Mouse (Mus musculus) granulocyte monocyte progenitor cell, adult 5-6 weeks (primary cell): ENCODE results near the gene Fcf1. TPM values are rescaled to one million over a fixed set of nuclear protein-coding genes. Genes with fewer than 3 reads are reported as not detected.

Experiments used
- ATAC-seq: replicated peaks from 2 replicates; pipeline ENCODE4 v1.8.0; 2016; ENCODE audit warnings: mild to moderate bottlenecking, moderate TSS enrichment, inconsistent platforms; ENCODE audit not compliant: poor library complexity, severe bottlenecking
- total RNA-seq, 2 experiments: library from RNA; stranded (forward) in 1 of 2; stranded (reverse) in 1 of 2; fragments of 200-712, 200-1000 nt in 1 of 2; fragments of >200 nt in 1 of 2; fragmentation: Nextera tagmentation in 1 of 2; gene quantifications; 2 replicates each; pipeline ENCODE4 v1.2.3; 2014 to 2017

The Fcf1 gene
- total RNA-seq (2014; fragmentation: Nextera tagmentation), result 131 and 137 TPM in 2 replicates
- 120 and 140 TPM in 2 replicates for total RNA-seq (2017)

DNA sequence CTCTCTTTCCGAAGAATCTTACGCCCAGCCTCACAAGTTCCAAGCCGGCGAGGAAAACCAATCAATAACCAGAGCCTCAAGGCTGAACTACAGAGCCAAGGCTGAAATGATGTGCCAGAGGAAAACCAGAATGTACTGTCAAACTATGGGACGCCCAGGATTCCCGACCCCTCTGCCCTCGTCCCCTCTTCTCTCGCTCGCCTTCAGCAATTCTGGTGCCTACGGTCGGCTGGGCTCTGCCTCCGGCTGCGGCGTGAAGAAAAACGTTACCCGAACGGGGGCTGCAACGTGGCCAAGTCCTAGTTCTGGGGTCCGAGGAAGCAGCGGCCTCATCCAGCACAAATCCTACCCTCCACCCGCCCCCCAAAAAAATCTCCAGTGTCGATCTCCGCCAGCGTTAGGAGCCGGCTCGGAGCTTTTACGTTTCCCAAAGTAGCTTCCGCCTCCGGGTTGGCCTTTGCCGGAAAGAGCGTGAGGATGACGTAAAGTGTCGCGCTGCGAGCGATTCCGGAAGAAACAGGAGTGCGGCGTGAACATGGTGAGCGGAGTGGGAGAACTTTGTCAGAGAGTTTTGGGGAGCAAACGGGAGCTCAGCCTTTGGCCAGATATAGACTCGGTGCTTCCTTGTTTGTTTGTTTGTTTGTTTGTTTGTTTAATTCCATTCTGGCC, at the start of gene Fcf1, which contains the start of gene Arel1:
Fcf1 (plus strand) TSS at position 470 of the 669 bp plus-strand sequence.
Arel1 (minus strand) TSS at position 473 of the 669 bp plus-strand sequence.
- ATAC-seq, result peak; percentile 84

DNA sequence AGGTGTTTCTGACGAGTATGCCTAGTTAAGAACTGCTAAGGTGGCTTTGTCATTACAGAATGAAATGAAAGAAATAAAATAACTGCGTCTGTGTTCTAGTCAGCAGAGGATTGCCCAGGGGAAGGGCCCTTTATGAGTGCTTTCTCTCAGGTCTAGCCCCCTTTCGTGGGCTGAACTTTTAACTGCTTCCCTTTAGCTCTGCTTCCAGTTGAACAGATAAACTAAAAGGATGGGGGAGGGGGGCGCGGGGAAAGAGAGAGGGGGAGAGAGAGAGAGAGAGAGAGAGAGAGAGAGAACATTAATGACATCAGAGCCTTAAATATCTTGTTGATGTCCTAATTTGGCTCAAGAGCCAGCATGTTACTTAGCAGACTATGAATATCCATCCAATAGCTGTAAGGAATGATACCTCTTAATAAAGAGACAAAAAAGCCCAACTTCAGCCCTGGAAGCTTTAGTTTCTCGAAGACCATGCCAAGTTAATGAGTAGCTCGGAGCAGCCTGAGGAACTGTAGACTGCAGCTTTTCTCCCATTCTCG, 48.7 kb upstream of the Fcf1 start:
- ATAC-seq, result no peak

DNA sequence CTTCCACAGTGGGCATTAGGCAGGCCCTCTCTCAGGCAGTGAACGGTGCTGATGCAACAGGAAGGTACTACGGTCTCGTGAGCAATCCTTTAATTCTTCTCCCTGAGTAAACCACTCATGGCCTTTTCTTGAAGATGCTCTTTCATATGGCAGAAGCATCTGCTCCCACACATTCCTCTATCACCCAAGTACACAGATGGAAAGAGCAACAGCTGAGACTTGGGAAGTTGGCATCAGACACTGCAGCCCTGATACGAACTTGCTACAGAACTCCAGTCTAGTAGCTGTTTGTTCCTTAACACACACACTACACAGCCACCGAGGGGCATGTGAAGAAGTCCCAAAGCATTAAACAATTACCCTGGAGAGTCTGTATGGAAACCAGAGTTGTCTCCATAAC, 46.4 kb upstream of the Fcf1 start:
- ATAC-seq, result no peak

DNA sequence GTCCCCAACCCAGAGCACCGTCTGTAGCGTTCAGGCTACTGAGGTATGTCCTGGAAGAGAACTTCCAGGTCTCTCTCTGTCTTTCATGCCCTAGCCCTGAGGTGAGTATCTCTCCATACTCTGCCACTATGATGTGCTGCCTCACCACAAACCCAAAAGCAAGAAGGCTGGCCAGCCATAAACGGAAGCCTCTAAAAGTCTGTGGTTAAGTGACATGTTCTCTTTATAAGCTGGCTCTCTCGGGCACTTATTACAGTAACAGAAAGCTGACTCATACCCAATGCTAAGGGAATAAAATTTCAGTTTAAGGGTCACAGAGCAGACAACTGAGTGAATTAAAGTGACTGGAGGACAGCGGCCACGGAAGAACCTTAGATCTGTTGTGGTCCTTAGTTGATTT, 44.2 kb upstream of the Fcf1 start:
- peak; percentile 12 for ATAC-seq

DNA sequence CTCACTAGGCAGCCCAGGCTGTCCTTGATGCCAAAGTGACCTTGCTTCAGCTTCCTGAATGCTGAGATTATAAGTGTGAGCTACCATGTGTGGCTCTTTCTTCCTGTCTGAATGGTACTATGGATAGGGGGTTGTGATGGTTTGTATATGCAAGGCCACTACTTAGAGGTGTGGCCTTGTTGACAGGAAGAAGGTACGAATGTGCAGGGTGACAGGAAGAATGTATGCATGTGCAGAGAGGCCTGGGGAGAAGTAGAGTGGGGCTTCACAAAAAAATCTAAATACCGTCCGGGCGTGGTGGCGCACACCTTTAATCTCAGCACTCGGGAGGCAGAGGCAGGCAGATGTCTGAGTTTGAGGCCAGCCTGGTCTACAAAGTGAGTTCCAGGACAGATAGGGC, 38.5 kb upstream of the Fcf1 start:
- no peak for ATAC-seq

DNA sequence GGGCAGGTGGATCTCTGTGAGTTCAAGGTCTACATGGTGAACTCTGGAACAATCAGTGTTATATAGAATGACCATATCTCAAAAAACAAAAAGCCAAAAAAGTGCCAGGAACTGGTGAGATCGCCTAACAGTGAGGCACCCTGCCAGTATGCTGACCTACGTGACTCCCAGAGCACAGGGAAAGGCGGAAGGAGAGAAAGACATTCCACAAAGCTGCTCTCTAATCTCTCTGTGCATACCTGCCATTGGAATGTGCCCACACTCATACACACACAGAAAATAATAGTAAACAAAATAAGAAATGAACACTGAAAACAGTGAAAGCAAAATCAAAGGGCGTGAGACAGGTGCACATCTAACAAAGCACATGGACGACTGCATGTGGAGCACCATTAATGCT, 35.4 kb upstream of the Fcf1 start:
- no peak for ATAC-seq

DNA sequence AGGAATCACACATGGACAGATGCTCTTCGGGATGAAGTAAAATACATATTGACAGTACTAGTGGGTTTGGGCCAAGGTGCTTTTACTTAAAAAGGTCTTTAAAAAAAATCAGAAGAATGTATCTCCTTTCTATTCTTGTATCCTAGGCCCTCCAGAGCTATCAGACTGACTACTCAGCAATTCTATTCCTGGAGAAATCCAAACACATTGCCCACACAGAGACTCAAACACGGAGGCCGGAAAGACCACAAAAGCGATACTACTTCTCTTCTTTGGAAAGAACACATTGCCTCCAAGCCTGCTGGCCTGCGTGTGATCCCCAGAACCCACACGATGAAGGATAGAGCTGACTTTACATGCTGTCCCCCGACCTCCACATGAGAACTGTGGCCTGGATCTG, 31.6 kb upstream of the Fcf1 start:
- ATAC-seq, result no peak

DNA sequence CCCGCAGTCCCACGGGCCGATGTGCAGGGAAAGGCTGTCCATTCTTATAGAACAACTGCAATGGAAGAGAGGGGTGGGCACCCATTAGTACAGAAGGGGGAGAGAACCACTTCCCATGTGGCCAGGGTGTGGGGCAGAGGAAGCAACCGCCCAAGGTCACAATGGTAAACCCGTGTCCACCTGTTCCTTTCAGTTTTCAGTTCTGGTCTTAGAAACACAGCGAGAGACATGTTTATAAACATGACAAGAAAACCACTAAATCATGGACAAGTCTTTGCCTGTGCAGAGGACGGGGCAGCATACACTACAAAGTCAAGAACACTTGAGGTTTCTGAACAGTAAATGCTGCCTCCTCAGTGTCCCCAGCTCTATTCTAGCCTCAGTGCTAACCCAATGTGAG, 30.4 kb upstream of the Fcf1 start:
- no peak for ATAC-seq

DNA sequence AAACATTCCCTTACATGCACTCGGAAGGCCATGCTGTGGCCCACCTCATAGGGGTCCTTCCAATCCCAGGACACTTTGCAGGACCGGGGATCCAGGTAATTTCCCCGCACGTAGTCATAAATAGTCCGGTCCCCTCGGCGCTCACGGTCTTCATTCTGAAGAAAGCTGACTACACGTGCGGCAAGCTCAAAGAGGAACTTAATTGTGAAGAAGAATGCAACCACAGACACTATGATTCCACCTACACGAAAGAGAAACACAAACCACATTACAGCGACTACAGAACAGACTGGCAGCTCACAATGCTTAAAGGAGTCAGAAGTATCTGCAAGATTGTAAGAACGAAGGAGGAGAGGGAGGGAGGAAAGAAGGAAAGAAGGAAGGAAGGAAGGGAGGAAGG, 29.0 kb upstream of the Fcf1 start:
- ATAC-seq, result peak; percentile 30; the same call in 1 of the 2 replicates

DNA sequence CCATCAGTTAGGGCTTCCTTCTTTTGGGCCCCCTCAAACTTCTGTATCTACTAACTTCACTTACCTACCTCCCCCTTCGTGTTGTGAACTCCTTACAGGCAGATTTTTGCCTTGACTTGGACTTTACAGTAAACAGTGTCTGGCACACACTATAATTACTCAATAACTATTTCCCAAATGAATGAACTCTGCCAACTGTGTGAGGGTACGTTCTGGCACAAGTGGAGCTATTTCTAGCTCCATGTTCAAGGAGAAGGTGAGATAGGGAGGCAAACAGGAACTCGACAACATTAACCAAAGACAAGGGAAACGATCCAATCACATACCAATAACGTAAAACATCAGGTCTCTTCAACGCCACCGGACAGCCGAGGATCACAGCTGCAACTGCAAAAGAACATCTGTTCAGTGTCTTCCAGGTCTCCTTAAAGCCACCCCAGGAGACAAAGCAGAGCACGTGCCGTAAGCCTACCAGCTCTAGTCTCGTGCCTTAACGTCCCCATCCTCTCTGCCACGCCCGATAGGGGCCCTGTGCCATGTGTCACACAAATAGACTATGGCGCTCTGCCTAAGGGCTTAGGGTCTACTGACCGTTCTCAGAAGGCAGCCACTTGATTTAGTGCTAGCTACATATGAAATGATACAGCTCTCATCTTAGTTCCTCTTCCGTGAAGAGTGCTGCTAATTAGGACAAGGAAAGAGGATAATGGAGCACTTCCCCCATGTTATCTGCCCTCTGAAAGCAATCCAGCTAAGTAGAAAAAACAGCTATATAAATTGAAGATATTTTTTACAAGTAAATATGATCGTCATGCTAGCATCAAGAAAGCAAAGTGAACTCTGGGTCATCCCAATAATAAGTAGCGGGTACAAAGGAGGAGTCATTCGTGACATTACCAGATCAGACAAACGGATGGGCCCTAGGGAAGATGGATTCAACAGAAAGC, 27.4 kb upstream of the Fcf1 start:
- ATAC-seq, result no peak

DNA sequence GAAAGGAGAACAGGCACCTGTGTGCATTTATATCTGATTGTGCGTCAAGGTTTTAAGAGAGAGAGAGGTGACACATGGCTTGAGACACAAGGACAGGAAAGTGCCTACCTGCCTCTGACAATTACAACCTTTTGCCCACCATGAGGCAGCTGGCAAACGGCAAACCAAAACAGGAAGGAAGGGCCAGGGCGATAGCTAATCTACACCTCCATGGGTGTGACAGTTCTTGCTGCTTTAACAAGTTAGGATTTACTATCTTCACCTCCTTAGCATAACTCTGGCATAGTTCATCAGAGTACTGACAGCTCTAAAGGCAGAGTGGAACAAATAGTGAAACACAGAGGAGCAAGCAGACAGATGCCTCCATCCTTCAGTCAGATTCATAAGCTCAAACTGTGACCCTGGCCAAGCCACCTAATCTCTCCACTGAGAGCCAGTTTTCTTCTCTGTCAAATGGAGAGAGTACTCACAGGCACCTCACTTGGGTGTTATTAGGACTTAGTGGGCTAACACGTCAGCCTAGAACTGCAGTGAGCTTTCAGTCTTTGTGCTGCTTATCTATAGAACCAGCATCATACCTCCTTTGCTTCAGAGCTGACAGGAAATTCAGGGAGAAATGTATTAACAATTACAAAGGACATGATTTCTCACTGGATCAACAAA, 26.4 kb upstream of the Fcf1 start:
- no peak for ATAC-seq

DNA sequence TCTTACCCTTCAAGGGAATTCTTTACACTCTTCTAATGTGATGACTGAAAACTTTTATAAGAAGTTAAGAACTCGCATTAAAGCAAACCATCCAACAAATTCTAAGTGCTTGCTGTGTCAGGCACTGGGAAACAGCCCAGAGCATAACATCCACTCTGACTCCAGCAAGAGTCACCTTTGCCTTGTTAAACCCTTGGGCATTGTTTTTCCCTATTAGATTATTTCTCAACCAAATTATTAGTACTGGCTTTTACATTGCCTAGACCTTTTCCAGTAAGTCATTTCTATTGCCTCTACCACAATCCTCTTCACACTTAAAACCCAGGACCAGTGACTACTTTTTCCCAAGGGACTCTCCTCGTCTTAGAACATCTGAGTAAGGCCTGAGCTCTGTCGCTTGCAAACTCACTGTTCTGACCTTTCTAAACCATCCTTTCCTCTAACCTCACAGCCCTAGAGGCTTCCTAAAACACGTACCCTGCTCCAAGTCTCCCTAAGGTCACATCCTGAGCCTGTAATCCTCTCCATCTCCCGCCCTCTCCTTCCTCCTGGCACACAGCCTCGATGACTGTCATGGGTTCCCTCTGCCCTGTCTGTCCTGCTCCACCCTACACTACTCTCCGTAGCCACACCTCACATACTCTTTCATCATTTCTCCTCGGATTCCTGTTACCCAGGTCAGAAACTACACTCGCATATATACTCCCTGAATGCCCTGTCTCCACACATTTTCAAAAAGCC, 25.7 kb upstream of the Fcf1 start:
- no peak for ATAC-seq

DNA sequence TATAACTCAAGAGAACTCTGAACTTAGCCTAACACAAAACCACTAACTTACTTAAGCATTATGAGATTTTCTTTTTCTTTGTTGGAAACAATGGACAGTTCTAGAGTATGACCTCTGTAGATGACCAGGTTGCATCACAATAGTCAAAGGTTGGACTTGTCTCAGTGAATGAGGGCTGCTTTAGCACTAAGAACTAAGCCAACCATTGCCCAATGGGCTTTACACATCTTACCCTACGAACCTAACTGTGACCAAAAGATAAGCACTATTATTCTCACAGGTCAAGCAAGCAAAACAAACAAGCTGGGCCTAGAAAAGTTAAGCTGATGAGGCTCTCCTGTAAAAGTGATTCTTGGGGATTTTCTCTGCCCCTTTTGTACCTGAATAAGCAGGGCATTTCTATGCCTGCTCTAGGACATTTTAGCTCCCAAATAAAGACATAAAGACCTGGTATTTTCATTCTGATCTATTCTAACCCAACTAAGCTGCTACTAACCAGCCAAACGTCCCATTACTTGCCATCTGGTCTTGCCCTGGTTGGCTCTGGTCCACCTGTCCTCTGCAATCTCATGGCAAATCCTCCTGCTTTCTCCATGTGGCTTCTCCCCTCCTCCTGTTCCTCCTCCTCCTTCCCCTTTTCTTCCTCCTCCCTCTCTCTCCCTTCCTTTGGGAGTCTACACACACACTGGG, 22.7 kb upstream of the Fcf1 start:
- ATAC-seq, result no peak

DNA sequence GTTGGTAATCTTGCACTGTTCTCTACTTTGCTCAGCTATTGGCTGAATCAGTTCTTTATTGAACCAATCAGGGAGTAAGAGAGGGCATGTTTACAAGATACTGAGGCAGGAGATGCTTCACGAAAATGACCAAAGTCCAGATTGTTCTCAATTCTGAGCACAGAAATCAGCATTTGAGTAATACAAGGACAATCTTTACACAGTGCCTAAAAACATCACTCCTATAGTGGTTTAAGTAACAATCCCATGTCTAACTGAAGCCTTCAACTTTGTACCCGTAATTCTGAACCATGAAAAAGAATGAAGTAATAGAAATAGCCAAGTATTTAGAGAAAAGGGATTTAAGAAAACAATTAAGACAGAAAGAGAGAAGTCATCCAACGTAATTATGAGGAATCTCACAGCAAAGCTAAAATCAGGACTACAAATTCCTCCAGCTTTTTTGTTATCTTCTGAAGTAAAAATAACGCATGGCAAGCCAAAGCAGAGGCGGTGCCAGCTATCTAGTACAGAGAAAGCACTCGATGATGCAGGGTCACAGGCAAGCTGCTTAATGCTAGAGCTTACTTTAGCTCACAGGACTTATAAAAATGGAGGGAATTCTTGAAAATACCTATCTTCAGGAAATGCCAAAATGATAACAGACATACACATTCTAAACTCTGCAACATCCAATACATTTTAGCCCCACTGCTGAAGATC, 22.0 kb upstream of the Fcf1 start:
- ATAC-seq, result no peak

DNA sequence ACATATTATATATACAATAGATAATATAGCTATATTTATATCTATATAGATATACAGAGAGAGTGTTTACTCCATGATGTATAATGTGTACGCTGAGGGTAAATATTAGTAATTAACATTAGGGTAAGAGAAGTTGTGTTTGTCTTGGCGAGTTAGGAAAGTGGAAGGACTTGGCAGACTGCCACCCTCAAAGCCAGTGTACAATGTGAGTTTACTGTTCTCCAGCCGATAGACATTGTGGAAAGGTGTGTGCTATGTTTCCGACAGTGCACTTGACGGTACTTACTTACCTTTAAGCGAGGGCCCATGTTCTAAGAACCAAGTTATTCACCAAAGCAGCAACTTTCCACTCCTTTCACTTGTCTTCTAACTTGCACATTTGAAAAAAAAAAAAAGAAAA, 19.9 kb upstream of the Fcf1 start:
- no peak for ATAC-seq

DNA sequence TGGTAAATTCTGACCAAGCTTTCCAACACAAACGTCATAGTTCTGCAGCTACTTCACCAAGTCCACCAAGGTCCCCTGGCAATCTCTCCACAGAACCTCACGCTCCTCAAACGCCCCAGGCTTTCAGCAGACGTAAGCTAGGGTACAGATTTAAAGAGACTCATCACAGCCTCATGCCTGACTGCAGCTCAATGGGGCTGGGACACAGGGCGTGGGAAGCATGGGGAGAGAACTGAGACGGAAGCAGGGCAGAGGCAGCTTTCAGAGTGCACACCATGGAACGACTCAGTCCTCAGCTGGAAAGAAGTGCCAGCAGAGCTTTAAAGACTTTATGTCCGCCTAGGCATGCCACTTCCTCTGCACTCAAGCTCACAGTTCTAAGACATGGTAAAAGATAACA, 19.2 kb upstream of the Fcf1 start:
- no peak for ATAC-seq

DNA sequence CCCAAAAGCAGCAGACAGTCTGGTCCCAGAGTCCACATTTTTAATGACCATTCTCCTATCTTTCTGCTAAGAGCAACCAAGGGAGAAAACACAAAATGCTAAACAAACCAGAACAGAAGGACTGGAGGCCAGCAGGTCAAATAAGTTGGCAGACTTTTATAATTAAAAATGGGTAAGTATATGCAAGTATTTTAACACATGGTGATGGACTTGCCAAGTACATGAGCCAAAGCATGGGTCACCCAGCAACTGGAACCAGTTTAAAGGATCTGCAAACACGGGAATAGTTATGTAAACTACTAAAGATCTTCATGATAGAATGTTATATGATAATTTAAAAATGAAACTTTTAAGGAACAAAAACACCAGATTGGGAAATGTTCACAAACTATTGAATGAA, 18.3 kb upstream of the Fcf1 start:
- ATAC-seq, result no peak

DNA sequence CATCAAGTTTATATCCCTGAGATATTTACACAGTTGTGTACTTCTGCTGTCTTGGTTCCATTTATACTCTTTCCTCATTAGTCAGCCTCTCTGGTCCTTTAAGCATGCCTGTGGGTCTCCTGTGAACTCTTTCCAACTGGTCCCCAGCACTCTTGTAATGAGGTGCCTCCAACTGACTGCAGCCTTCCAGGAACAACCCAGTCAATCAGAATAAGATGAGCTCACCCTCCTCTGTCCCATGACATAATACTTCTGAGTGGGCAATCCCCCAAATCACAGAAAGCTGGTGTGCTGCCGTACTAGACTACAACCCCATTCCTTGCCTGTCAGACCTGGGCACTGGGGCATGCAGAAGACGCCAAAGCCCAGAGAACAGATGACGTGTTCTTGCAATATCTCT, 14.4 kb upstream of the Fcf1 start:
- no peak for ATAC-seq

DNA sequence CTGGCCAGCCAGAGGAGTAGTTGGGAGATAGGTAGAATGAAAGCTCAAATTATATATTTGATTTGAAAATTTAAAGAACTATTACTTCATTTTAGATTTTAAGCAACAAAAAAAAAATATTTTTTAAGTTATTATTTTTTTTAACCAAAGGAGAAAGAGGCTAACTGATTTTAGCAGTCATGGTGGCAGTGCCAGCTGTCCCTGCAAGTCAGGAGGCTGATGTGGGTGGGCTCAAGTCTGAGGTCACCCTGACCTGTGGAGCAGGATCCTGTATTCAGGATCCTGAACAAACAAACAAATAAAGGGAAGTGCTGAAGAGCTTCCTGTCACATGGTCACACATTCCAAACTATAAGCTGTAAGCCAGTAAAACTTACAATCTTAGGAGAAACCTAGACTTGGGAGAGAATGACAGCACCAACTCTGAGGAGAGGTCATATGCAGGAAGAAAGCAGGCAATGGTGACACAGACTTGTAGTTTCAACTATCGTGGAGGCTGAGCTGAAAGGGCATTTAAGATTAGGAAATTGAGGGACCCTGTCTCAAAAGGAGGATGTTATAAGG, 11.8 kb upstream of the Fcf1 start:
- ATAC-seq, result no peak
